Mouse (Mus musculus): ENCODE data around the gene Mixl1. TPM values are rescaled to one million over a fixed set of nuclear protein-coding genes. Genes with fewer than 3 reads are reported as not detected.

Mixl1 gene
- polyA plus RNA-seq (2012): not detected in 2 replicates

DNA sequence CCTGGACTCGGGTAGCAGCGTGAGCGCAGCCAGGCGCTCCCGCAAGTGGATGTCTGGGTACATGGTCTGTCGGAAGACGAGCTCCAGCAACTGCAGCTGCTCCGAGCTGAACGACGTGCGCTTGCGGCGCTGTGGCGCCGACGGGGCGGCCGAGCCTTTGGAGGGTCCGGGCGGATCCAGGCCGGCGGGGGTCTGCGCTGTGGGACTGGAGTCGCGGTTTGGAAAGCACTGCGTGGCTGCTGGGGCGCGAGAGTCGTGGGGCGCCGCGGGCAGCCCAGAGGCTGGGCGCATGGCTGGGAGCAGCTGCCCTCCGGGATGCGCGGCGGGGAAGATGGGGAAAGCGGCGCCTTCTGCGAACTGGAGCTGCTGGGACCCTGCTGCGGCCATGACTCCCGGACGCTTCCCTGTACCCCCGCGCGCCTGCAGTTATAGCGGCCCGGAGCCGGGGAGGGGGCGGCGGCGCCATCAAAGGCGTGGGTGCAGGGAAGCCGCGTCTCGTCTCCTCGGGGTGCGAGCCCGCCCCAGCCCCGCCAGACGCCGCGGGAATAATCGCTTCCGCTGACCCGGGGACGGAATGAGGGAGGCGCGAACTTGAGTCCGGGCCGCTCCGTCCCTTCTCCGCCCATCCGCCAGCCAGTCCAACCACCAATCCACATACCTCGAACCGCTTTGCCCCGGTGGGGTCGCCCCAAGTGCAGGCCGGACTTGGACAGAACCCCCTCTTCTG, at the start of gene Mixl1:
Gene Mixl1, minus strand, starts transcription at position 409 of the 727 bp plus-strand sequence.
- TF ChIP-seq GATA1 (IDR thresholded peaks at IDR 0.05; ENCODE audit: low read length): no peak

DNA sequence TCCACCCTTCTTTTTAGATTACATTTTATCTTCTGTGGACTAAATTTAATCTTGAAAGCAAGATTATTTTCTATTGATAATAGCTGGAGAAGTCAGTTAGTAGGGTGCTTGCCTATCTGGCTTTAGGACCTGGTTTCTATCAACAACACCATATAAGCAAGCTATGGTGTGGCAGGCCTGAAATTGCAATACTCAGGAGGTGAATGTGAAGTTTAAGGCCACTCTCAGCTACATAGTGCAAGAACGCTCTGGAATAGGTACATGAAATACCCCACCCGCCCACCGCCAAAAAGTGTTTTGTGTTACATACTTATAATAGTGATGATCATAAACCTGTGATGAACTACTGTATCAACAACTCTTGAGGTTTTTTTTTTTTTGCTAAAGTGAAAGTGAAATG, 32.4 kb upstream of the Mixl1 start:
- no peak for TF ChIP-seq GATA1 (IDR thresholded peaks at IDR 0.05; ENCODE audit: low read length)

DNA sequence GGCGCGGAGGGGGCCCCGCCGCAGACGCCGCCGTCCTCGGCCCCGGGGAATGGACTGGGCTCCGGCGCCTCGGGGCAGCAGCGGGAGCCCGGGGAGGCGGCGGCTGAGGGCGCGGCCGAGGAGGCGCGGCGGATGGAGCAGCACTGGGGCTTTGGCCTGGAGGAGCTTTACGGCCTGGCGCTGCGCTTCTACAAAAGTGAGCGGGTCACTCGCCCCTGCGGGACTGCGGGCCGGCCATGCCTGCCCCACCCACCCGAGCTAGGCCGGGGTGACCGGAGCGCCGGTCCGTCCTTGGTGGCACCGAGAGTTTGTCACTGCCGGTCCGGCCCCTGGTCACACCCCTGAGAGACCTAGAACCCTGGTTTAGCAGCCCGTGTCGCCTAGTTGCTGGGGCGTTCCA, 29.3 kb upstream of the Mixl1 start:
- TF ChIP-seq GATA1 (IDR thresholded peaks at IDR 0.05; ENCODE audit: low read length): no peak

DNA sequence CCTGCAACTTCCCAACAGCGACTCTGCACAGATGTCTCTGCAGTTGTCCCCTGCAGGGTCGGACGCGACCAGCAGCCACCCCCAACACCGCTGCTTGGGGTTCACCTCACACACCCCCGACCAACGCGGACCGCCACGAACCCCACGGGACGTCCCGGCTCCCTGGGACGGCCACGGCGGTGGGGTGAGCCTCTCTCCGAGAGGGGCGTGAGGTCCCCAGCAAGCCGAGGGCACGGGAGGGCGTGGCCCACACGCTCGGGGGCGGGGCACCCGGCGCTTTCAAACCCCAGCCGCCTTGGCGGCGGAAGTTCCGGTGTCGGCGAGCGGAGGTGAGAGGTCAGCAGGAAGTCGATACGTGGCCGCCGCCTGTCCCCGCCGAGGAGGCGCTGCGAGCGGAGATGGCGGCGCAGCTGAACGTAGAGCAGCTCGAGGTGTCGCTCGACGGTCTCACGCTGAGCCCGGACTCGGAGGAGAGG, 28.9 kb upstream of the Mixl1 start, which contains the start of gene Acbd3:
Gene Acbd3, plus strand, starts transcription at position 340 of the 476 bp plus-strand sequence.
- no peak for TF ChIP-seq GATA1 (IDR thresholded peaks at IDR 0.05; ENCODE audit: low read length)

DNA sequence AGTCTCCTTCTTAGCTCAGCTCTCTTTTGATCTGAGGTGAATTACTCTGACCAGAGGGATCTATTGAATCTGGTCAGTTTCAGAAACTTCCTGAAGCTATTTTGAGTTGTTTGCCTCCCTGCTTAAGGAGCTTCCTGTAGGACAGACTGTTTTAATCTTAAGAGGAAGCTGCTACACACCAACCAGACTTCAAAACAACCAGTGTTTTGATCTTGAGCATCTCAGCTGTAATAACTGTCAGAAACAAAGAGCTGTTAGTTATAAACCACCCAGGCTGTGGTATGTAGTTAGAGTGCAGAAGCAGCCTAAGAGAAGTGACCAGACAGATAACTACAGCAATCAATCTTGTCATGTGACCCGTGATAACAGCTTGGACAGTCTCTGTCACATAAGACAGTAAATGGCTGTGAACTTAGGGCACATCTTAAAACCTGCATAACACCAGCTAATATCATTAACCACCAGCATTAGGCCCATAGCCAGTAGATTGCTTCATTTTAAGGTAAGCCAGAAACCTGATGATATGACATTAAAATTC, 26.9 kb upstream of the Mixl1 start:
- TF ChIP-seq GATA1 (IDR thresholded peaks at IDR 0.05; ENCODE audit: low read length): peak; percentile 13

DNA sequence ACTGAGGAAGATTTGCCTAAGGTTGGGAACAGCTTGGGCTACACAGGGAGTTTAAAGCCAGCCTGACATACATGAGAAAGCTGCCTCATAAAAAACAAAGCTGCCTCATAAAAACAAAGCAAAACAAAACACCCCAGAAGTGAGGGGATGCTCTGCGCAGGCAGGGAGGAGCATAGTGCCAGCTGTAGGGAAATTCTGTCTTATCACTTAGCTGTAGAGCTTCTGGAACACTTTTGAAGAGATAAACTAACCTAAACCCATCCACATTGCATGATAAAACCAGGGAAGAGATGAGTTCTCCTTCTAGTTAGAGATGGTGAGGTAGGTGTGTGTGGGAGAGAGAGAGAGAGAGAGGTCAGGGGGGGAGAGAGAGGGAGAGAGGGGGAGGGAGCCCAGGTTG, 25.8 kb upstream of the Mixl1 start:
- peak; percentile 56 for TF ChIP-seq GATA1 (IDR thresholded peaks at IDR 0.05; ENCODE audit: low read length)

DNA sequence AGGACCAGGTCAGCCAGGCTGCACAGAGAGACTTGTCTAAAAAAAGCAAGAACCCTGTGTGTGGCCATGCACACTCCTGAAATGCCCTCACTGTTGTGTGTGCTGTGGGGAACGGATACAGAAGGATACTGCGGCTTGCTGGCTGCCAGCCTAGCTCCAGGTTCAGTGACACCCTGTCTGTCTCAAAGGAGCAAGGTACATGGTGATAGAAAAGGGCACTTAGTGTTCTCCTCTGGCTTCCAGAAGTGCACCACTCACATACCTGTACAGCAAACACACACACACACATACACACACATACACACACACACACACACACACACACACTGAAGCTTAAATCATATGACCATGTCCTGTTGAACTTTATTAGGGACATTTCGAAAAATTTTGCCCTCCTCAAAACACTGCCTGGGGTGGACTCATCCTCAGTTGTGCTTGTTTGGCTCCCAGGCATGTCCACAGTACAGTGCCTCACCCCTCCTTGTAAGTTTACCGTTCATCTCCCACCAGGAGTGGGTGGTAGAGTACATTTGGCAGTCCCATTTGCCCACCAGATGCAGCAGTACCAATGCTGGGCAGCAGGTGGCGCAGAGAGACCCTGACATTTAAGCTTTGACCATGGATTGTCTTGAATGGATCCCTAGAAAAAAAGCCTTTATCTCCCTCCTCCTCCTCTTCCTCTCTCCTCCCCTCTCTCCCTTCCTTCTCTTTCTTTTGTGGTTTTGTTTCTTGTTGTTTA, 23.3 kb upstream of the Mixl1 start:
- no peak for TF ChIP-seq GATA1 (IDR thresholded peaks at IDR 0.05; ENCODE audit: low read length)

DNA sequence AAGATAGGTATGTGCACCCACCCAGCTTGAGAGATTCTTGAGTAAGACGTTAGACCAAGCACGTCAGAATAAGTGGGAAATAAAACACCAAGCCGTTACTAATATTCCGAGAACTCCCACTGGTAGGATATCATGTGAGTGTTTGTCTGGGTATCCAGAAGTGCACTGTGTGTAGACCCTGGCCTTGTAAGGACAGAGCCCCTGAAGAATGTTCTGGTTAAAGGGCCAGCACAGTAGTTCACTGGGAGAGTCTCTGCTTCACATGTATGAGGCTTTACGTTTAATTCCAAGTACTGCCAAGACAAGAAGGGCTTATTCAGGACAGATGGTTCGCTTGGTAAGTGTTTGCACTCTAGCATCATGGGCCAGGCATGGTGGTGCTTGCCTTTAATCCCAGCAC, 22.6 kb upstream of the Mixl1 start:
- TF ChIP-seq GATA1 (IDR thresholded peaks at IDR 0.05; ENCODE audit: low read length): no peak

DNA sequence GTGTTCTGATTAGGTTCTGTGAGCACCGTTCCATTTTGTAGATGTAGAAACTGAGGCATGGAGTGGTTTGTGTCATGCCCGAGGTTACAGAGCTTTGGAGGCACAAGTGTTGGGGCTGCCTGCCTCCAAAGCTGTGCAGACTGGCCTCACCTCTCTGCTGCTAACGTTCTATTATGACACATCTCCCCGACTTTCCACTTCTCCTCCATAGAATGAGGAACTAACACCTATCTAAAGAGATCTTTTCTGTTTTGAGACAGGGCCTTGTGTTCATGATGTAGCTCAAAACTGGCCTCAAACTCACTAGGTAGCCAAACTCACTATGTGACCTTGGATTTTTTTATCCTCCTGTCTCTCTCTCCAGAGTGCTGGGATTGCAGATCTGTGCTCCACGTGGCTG, 21.9 kb upstream of the Mixl1 start:
- TF ChIP-seq GATA1 (IDR thresholded peaks at IDR 0.05; ENCODE audit: low read length): no peak

DNA sequence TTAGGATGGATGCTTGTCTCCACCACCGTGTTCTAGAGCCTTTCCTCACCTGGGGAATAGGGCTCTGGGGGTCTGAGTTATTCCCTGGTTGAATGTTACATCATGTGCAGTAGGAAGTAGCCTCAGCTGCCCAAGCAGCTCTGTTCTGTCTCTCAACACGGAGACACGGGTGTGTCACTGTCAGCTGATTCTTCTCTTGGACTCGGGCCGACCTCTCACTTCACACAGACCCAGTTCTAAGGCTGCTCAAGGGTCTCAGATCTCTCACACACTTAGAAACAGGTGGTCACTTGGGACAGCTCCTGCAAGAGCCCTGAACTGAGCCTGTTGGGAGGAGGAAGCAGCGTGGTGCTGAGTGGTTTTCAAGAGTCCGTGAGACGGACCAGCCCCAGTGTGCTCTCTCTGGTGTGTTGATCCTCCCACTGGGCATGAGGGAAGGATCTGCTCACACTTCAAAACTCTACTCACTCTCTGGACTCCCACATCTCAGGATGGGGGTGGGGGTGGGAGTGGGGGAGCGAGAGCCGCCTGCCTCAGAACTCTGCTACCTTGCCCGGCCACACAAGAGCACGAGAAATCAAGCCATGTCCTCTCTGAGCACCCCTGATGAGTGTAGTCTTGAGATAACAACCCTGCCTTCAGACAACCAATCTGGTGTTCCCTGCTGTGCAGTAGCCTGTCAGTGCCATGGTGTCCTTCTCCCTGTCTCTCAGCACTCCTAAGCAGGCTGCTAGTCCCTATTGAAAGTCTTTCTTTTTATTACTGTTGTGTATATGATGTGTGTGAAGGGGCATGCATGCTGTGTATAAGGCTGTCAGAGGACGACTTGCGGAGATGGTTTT, 12.3 kb upstream of the Mixl1 start:
- no peak for TF ChIP-seq GATA1 (IDR thresholded peaks at IDR 0.05; ENCODE audit: low read length)

DNA sequence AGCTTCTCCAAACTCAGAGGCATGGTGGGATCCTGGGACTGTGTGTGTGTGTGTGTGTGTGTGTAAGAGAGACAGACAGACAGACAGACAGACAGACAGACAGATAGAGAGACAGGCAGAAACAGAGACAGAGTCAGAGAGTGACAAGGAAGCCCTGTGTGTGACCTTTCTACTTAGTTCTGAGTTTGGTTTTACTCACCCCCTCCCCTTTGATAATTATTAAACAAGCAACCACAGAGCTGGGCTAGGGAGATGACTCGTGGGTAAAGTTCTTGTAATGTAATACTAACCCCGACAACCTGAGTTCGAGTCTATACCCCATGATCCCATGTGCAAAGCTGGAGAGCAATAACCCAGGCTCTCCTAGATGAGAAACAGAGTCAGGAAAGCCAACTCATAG, 11.0 kb upstream of the Mixl1 start:
- no peak for TF ChIP-seq GATA1 (IDR thresholded peaks at IDR 0.05; ENCODE audit: low read length)

DNA sequence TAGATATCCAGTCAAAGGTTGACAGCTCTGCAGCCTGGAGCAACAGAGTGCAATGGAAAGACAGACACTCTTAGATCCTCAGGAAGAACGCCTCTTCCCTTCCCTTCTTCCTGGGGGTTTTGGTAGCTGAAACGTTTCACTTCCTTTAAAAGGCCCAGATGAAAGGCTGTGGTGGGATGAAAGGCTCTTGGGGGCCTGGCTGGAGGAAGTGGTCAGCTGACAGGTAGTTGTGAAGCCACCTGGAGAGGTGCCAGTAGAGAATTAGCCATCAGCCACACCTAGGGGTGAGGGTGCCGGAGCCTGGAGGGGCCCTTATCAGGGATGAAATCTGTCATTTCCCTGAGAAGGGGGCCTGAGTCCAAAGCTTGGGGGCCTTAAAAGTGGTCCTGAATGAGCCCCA, 10.5 kb upstream of the Mixl1 start:
- TF ChIP-seq GATA1 (IDR thresholded peaks at IDR 0.05; ENCODE audit: low read length): no peak

DNA sequence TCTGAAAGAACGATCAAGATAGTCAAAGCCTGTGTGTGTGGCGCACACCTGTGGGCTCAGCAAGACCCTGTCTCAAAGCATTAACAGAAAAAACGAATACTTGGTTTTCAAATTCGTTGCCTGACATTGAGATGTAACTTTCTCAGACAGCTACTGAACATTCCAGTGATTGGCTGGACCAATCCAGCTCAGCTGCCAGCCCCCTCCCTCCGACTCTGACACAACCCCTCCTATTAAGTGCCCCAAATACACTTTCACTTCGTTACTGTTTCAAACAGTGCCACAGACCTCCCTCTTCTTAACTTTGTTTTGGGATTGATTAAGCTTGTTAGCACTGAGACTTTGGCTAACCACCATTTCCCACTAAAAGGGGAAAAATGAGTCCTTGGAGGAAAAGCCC, 6.6 kb upstream of the Mixl1 start:
- TF ChIP-seq GATA1 (IDR thresholded peaks at IDR 0.05; ENCODE audit: low read length): no peak

DNA sequence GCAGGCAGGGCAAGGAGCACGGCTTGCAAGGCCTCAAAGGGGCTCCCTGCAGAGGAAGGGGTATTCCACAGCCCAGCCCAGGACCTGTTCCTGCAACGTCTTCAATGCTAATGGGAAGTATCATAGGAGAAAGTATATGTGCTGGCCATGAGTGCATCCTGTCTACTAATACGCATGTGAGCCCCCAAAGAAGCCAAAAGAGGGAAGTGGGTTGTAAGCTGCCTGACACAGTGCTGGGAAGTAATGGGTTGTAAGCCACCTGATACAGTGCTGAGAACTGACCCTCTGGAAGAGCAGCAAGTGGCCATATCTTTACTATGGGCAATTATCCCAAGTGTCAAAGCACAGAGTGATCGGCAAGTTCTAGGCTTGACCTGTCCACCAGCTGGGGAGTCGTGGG, 1.2 kb upstream of the Mixl1 start:
- TF ChIP-seq GATA1 (IDR thresholded peaks at IDR 0.05; ENCODE audit: low read length): no peak

DNA sequence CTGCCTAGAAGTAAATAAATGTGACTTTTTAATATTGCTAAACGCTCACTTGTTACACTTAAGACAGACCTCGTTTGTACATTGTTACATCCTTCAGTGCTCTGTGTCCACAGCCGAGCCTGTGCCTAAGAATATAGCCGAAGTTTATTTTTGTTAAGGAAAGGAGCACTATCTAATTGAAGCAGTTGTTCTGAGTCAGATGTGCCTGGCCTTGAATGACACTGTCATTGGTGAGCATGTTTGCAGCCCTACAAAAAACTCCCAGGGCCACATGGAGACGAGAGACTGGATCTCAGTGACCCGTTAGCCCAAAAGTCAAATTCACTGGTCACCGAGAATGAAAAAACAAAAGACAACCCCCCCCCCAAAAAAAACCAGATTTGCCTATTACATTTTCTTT, 5.5 kb downstream of the Mixl1 start:
- no peak for TF ChIP-seq GATA1 (IDR thresholded peaks at IDR 0.05; ENCODE audit: low read length)

Other genes starting within 250 kb of the Mixl1 start
- gene Stum, start 213.5 kb downstream of the Mixl1 start, polyA plus RNA-seq (2012): not detected in 2 replicates
- gene Parp1, start 128.1 kb downstream of the Mixl1 start, polyA plus RNA-seq (2012): 156 and 174 TPM in 2 replicates
- gene Lin9, start 55.9 kb downstream of the Mixl1 start, polyA plus RNA-seq (2012): 0.51 and 0.54 TPM in 2 replicates
- 8.2 and 10.9 TPM in 2 replicates for gene Acbd3, start 29.0 kb upstream of the Mixl1 start, polyA plus RNA-seq (2012)
- gene H3f3a, start 116.9 kb upstream of the Mixl1 start, polyA plus RNA-seq (2012): 942 and 1,350 TPM in 2 replicates
- 18.9 and 46.3 TPM in 2 replicates for gene Sde2, start 154.1 kb upstream of the Mixl1 start, polyA plus RNA-seq (2012)
- gene Lefty2, start 196.1 kb upstream of the Mixl1 start, polyA plus RNA-seq (2012): not detected in 2 replicates
- 175 and 215 TPM in 2 replicates for gene Pycr2, start 207.3 kb upstream of the Mixl1 start, polyA plus RNA-seq (2012)
- 0.73 and 1.9 TPM in 2 replicates for gene Lefty1, start 238.0 kb upstream of the Mixl1 start, polyA plus RNA-seq (2012)
- 4.8 and 8.3 TPM in 2 replicates for gene Tmem63a, start 245.3 kb upstream of the Mixl1 start, polyA plus RNA-seq (2012)